Mouse (Mus musculus): Measurements from ENCODE around the gene Slc28a1. TPM values are rescaled to one million over a fixed set of nuclear protein-coding genes. Genes with fewer than 3 reads are reported as not detected.

Gene Slc28a1
- total RNA-seq (2021) = under 1 TPM; 0.28 to 0.34 TPM
- long read RNA-seq, experiment 1, partial matches to known transcripts = 0 of 1 reads
- long read RNA-seq, experiment 1, other reads (novel, unspliced or antisense) = 1 of 1 reads
- long read RNA-seq, experiment 2 = 0 reads

DNA sequence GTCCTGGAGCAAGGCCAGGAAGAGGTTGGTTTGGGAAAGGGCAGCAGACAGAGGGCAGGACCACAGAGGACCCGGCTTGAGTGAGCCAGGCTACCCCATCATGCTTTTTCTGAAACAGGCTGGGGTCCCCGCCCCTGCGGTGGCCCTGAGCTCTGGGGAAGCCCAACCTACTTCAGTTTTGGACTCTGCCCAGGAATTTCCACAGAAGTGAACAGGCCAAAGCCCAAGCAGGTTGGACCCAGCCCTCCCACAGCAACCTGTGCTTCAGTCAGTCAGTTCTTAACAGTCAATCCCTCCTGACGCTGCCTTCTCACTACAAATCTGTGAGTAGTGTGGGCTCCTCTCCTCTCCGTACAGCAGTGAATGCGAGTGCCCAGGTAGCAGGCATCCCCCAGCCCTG, at the start of gene Slc28a1:
Gene Slc28a1, plus strand, starts transcription at position 245 of the 400 bp plus-strand sequence.
- no peak for DNase-seq

GRCm38 (mm10) chr7:81066714-81067113, 47.9 kb upstream of the Slc28a1 start:
- no peak for DNase-seq

- peak; percentile 66 for DNase-seq
Measured at GRCm38 (mm10) chr7:81072463-81072862, 42.1 kb upstream of the Slc28a1 start.

- no peak for DNase-seq
Measured at GRCm38 (mm10) chr7:81073273-81073672, 41.3 kb upstream of the Slc28a1 start.

- no peak for DNase-seq
Measured at GRCm38 (mm10) chr7:81074546-81074945, 40.1 kb upstream of the Slc28a1 start.

DNA sequence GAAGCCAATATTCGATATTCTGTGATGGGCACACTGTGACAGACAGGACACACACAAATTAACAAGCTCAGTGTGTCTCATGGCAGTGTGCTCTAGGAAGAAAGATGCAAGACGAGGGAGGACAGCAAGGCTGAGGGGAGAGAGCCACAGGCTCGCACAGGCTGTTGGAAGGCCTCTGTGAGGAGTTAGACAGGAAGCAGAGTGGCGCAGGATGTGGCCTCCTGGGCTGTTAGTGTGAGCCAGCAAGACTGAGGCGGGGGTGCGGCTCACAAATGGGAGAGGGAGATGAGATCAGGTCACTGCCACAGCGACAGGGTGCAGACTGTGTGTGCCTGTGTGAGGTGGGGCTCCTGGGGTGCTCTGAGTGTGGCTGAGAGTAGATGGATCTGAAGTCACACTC, 39.3 kb upstream of the Slc28a1 start:
- DNase-seq = no peak

DNA sequence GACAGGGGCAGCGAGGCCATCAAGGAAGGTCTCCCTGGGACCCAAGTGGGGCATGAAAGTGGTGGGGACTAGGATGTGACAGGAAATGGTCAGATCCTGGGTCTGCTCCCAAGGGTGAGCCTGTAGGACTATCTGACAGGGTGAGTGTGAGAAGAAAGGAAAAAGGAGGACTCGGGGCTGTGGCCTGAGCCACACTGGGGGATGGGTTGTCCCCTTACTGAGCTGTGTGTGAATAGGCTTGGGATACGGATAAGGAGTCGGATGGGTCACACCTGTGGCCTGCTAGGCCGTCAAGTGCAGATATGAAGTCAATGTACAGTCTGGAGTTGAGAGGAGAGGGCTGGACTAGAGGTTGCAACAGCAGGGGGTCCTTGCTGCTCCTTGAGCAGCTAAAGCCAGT, 38.9 kb upstream of the Slc28a1 start:
- DNase-seq = no peak

DNA sequence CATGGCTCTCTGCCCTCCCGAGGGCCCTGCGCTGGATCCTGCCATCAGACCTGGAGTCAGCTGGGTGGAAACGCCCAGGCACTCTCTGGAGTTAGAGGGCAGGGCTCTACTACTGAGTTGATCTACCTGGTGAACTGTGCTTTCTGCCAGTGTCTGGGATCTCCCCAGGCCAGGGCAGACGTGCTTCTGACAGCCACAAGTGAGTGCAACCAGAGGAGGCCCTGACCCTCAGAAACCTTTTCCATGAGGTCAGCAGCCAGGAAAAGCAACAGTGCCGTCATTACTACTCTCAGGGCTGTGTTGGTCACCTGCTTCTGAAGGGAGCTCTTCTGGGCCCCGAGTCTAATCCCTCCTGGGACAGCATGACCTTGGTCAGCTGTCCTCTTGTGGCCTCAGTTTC, 37.6 kb upstream of the Slc28a1 start:
- no peak for DNase-seq

- DNase-seq = no peak
Measured at GRCm38 (mm10) chr7:81078740-81079139, 35.9 kb upstream of the Slc28a1 start.

DNA sequence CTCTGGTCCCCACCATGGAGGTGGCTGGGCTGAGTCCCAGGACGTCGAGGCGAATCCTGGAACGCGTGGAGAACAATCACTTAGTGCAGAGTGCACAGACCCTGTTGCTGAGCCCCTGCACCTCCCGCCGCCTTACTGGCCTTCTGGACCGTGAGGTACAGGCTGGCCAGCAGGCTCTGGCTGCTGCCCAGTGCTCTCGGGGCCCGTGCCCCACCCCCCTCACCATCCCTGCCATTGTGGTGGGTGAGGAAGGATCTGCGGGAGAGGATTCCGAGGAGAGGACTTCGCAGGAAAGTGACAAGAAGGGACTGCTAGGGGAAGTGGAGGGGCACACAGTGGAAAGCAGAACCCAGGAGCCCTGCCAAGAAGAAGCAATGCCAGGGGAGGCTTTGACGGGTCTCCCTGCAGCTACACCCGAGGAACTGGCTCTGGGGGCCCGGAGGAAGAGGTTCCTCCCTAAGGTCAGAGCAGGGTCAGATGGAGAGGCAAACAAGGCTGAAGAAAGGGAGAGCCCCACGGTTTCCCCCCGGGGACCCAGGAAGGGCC, 21.1 kb upstream of the Slc28a1 start:
- DNase-seq = no peak

DNA sequence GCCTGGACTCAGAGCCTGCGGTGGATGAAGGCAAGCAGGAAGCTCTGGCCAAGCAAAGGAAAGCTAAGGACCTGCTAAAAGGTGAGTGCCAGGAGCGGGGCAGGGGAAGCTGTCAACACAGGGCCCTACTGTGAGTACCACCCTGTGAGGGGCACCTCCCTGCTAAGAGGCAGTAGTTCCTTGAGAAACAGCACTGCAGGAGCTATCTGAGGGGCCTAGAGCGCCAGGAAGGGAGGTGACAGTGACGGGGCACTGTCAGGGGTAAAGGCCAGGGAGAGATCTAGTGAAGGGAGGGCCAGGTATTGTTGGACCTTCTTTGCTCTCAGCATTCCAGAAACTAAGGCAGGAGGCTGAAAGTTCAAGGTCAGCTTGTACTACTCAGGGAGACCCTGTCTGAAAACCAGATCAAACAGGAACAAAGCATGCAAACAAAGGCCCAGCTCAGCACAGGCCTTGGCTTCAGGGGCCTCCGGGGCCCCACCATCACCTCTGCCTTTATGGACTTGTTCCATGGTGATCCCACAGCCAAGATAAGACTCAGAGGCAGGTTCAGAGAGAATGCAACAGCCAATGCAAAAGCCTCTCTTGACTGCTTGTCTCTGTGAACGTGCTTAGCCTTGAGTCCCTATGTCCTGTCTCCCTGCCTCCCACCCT, 20.4 kb upstream of the Slc28a1 start:
- no peak for DNase-seq

GRCm38 (mm10) chr7:81100341-81100740, 14.3 kb upstream of the Slc28a1 start:
- DNase-seq = no peak

DNA sequence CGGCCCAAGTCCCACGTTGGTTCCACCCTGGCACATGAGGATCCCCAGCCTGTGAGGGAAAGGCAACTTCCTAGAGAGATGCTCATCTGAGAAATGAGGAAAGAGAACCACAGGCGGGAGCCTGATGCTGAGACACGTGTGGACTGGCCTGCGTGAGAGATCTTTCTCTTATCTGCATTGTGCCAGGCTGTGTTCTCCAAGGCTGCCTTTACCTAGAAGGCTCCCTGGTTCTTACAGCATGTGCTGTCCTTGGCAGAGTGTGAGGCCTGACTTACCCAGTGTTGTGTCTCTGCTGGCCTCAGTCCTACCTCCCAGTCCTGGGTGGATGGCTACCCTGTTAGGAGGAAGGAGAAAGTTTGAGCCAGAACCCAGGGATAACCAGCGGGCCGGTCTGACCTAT, 11.7 kb upstream of the Slc28a1 start:
- no peak for DNase-seq

DNA sequence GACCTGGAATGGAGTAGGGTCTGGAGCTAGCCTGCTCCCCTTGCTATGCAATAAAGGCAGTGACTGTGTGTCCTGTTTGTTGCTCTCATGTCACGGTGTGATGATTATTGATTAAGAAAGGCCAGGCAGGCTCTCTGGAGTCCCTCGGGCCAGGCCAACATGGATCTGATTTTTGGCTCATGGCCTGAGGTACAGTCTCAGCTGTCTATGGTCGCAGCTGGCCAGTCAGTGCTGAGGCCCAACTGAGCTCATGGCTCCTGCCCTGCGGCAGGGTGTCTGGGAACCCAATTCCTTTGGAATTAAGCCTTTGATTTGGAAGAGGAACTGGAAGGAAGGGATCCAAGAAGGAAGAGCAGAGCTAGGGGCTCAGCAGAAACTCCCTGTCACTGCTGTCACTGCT, 9.1 kb upstream of the Slc28a1 start:
- DNase-seq = no peak

GRCm38 (mm10) chr7:81108226-81108625, 6.4 kb upstream of the Slc28a1 start:
- DNase-seq = no peak

DNA sequence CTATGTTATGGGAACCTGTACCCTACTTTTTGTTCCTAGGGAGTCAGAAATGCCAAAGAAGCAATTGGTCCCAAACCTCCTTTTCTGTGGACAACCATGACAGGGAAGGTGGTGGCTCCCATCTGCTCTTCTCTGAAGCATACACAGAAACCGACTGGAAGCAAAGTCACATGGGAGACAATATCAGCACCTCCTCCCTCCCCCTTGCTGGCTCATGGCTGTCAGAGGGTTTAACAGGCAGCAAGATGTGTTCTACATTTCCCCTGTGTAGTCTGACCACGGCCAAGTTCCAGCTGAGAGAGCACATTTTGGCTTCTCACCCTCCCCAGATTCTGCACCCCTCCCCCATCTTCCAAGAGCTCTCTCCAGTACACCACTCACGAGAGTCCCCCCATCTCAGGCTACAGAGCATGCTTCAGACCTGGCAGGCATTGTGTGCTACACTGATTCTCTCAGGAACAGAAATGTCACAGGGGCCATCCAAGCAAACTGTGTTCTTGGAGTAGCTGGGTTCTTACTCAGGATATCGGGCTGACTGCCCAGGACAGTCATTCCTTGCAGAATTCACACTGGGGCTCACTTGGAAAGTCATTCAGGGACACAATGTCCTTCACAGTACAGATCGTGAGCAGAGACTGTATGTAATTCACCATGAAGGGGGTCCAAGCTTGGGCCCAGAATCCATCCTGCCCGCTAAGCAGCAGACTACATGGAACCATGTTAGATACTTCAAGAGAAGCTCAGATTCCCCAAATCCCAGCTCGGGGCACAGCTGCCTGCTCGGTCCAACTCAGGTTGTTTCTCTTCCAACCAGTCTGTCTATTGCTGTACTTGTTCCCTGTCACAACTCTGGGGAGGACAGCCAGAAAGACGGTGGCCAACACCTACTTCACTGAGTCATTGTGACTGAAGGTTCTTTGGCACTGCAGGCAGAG, 4.6 kb upstream of the Slc28a1 start:
- DNase-seq = peak; percentile 61

DNA sequence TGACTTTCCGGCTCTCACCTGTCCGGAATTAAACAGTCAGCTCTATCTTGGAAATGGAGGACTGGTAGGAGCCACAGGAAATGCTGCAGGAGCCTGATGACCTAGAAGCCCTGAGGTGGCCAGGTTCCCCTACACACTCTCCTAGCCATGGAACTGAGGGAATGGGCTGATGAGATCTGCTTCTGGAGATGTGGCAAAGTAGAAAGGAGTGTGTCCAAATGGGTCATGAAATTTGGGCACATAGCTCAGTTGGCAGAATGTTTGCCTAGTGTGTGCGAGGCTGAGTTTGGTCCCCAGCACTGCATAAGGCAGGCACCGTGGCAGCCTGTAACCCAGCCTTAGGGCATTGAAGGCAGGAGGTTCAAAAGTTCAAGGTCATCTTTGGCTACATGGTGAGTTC, 3.8 kb upstream of the Slc28a1 start:
- DNase-seq = no peak

DNA sequence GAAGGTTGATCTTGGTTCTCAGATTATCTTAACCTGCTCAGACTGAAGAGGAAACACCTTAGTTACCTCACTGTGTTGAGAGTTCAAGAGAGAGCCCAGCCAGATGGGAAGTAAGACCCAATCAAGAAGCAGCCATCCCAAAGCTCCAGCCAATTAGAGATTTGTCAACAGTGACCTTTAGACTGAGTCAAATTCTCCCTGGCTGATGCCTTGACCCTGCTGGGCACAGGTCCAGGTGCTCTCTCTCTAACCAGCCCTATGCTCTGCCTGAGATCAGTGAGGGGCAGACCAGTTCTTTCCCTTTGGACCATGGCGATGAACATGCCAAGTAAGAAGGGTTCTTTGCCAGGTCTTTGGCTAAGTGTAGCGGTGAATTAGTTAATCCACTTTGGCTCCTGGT, 2.9 kb upstream of the Slc28a1 start:
- DNase-seq = no peak

DNA sequence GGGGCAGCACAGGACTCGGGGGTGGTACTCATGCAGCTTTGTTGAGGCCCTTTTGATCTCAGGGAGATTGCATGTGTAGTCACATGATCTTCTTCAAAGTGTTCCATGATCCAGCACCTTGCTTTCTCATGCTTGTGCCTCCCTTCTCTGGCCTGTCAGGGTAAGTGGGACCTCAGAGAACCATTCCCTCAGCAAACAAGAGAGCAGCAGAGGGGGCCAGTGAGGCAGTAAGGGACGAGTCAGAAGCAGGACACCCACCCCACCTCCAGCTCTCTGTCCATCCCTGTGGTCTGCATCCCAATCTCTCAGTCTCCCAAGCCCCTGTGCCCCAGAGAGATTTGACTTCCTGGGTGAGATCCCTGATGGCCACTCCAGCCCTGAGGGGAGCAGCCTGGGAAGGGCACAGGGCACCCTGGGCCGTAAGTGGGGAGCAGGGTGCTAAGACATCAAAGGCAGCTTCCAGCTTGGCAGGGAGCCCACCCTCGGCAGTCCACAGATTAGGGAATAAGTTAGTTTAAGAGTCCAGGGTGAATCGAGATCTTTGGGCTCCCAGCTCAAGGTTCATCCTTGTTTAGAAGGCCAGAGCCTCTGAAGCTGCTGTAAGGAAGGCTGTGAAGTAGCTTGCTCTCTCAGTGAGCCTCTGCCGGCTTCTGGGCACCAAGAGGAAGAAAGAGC, 1.8 kb upstream of the Slc28a1 start:
- DNase-seq = no peak

DNA sequence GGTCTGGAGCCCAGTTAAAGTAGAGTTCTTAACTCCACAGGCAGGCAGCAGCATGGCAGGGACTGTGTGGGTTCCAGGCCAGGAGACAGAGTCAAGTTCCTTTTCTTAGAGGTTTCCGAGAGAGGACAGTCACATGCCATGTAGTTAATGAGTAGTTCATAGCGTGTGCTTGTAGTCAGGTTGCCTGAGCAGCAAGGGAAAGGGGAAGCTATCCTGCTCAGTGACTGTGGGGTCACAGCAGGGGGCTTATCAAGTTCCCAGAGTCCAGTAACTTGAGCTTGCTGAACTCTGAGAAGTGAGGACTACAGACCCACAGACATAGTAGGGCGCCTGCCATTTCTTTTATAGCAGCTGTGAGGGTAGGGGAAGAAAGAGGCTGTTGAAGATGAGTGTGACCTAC, 6.5 kb downstream of the Slc28a1 start:
- no peak for DNase-seq

- no peak for DNase-seq
Measured at GRCm38 (mm10) chr7:81122808-81123207, 8.2 kb downstream of the Slc28a1 start.

DNA sequence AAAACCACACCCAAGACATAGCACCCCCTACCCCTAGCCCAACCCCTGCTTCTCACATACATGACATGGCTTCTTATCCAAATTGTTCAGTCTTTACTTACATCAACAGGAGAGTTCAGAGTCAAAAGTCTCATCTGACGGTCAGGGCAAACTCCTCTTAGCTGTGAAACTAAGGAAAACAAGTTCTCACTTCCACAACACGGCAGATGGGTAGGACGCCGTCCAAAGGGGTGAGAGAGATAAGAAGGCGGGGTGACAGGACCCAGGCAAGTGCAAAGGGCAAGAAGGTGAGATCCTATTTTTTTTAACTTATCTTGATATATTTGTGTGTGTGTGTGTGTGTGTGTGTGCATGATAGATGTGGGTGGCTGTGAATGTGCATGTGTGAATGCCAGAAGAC, 9.0 kb downstream of the Slc28a1 start:
- no peak for DNase-seq

GRCm38 (mm10) chr7:81124773-81125172, 10.2 kb downstream of the Slc28a1 start:
- DNase-seq = peak; percentile 65

All from gastrocnemius, postnatal 10 days (tissue).